Mouse (Mus musculus): ENCODE measurements at regions not wholly inside any gene's neighbourhood (a gene's known extent, or its start where the extent isn't known, plus 50 kb on each side); places are given as distances from the start of the nearest gene placed in this dataset.

DNA sequence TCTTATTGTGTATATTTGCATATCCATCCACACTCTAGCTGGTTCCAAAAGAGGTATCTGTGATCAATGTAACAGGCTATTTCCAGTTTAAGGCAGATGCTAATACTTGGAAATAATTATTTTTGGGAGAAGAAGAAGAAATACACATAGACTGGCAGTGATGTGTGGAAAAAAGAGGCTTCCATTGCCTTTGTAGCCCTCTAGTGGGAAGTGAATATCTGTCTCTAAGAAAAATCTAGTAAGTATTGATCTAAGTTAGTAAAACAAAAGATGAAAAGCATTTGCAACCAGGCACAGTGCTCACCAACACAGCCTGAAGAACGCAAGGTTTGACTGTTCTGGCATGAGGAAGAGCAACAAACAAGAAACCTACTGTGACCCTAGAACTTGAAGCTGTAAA is 488.9 kb upstream of the Crim1 start:
- H3K4me2 ChIP-seq (ENCODE audit: low read length) = no peak overlapping the region
- 29% methylated on average over 1 of the region's 1 CpGs for WGBS
- DNase-seq = no peak
- no peaks in the 10 kb centered on the region for H3K9me3 ChIP-seq (ENCODE audit: control insufficient read depth, low read length)
- no peak overlapping the region for H3K27ac ChIP-seq (replicated peaks; ENCODE audit: low read depth, low read length)
- ATAC-seq (ENCODE audit: low FRiP score, low TSS enrichment) = no peak
- H3K4me1 ChIP-seq (ENCODE audit: control insufficient read depth, insufficient read depth, low read length) = no peaks in the 10 kb centered on the region
- no peaks in the 10 kb centered on the region for H3K27me3 ChIP-seq (ENCODE audit: control insufficient read depth, insufficient read depth, low read length)
- no peak overlapping the region for H3K4me3 ChIP-seq (replicated peaks; ENCODE audit: low read depth, low read length)
- no peak overlapping the region for H3K9ac ChIP-seq (replicated peaks; ENCODE audit: low read length)
- H3K36me3 ChIP-seq (ENCODE audit: control insufficient read depth, insufficient read depth, low read length) = no peaks in the 10 kb centered on the region

- no peaks in the 10 kb centered on the region for H3K36me3 ChIP-seq (ENCODE audit: control insufficient read depth, insufficient read depth, low read length)
- WGBS = 57% methylated on average over 1 of the region's 1 CpGs
- H3K4me2 ChIP-seq (ENCODE audit: low read length) = no peak overlapping the region
- no peak overlapping the region for H3K4me3 ChIP-seq (replicated peaks; ENCODE audit: low read depth, low read length)
- H3K9ac ChIP-seq (replicated peaks; ENCODE audit: low read length) = no peak overlapping the region
- H3K27me3 ChIP-seq (ENCODE audit: control insufficient read depth, insufficient read depth, low read length) = no peaks in the 10 kb centered on the region
- H3K9me3 ChIP-seq (ENCODE audit: control insufficient read depth, low read length) = no peaks in the 10 kb centered on the region
- DNase-seq = no peak
- H3K27ac ChIP-seq (replicated peaks; ENCODE audit: low read depth, low read length) = no peak overlapping the region
- no peaks in the 10 kb centered on the region for H3K4me1 ChIP-seq (ENCODE audit: control insufficient read depth, insufficient read depth, low read length)
- no peak for ATAC-seq (ENCODE audit: low FRiP score, low TSS enrichment)
These were observed 487.9 kb upstream of the Crim1 start for GRCm38 (mm10) chr17:77712189-77712588.

DNA sequence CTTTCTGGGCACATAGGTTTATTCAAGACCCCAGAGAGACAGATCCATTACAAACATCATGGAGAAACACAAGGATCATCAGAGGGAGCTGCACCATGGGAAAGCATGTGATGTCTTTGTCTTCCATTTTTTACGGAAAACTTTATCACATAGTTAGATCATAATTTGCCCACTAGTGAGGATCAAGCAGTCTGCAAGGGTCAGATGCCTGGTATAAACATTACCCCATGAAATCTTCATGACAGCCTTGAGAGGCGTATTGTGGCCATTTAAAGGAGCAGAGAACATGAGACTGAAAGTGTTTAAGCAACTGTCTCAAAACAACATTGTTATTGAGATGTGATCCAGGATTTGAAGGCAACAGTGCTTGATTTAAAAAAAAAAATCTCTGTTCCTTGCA is 481.6 kb upstream of the Crim1 start:
- Histone ChIP-seq H3K4me1 (ENCODE audit: control insufficient read depth, insufficient read depth, low read length) (peaks cover 3% of the 10 kb centered on the region; the same call in 1 of the 2 replicates), H3K27ac (replicated peaks; ENCODE audit: low read depth, low read length) (no peak overlapping the region), H3K4me3 (replicated peaks; ENCODE audit: low read depth, low read length) (no peak overlapping the region), H3K9ac (replicated peaks; ENCODE audit: low read length) (no peak overlapping the region), H3K4me2 (ENCODE audit: low read length) (no peak overlapping the region), H3K9me3 (ENCODE audit: control insufficient read depth, low read length) (no peaks in the 10 kb centered on the region), H3K27me3 (ENCODE audit: control insufficient read depth, insufficient read depth, low read length) (no peaks in the 10 kb centered on the region), H3K36me3 (ENCODE audit: control insufficient read depth, insufficient read depth, low read length) (no peaks in the 10 kb centered on the region)
- 24% methylated on average over 2 of the region's 2 CpGs for WGBS
- DNase-seq (peak; percentile 25), ATAC-seq (ENCODE audit: low FRiP score, low TSS enrichment) (peak; percentile 34; the same call in 1 of the 2 replicates)

DNA sequence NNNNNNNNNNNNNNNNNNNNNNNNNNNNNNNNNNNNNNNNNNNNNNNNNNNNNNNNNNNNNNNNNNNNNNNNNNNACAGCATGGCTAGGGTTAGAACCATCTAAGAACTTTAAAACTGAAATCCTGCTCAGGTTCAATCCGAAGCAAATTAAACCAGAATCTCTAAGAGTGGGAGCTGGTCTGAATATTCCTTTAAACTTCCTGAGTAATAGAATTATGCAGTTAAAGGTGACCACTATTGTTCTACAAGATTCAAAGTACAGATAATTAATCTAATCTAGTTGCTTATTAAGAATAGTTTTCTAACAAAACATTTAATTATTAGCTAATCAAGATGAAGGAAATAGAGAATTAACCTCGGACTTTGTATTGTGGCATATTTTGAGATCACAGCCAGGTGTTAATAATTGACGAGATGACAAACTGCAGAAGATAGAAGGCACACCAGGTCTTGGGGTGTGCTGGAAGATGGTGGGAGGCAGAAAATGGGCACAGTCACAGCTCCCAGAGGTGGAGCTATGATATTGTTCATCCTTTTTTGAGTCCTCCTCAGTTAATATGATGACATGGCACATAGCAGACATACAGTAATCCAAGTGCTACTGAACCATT is 465.5 kb upstream of the Crim1 start:
- Histone ChIP-seq H3K9me3 (ENCODE audit: control insufficient read depth, low read length) (no peaks in the 10 kb centered on the region), H3K36me3 (ENCODE audit: control insufficient read depth, insufficient read depth, low read length) (no peaks in the 10 kb centered on the region), H3K4me3 (replicated peaks; ENCODE audit: low read depth, low read length) (no peak overlapping the region), H3K27me3 (ENCODE audit: control insufficient read depth, insufficient read depth, low read length) (no peaks in the 10 kb centered on the region), H3K27ac (replicated peaks; ENCODE audit: low read depth, low read length) (no peak overlapping the region), H3K4me2 (ENCODE audit: low read length) (no peak overlapping the region), H3K9ac (replicated peaks; ENCODE audit: low read length) (no peak overlapping the region), H3K4me1 (ENCODE audit: control insufficient read depth, insufficient read depth, low read length) (no peaks in the 10 kb centered on the region)
- ATAC-seq (ENCODE audit: low FRiP score, low TSS enrichment) (no peak), DNase-seq (no peak)
- WGBS = 90% methylated on average over 3 of the region's 3 CpGs

Measured in midbrain, embryonic 14.5 days (tissue).